Mouse (Mus musculus): ENCODE results near the gene Plekhh3. TPM values are rescaled to one million over a fixed set of nuclear protein-coding genes. Genes with fewer than 3 reads are reported as not detected.
A peak's percentile ranks its signal among the peaks of the same experiment; 100 is the strongest.

The Plekhh3 gene
- polyA plus RNA-seq, 1 experiment = 18.3 TPM

- Histone ChIP-seq H3K36me3 (ENCODE audit: control insufficient read depth, insufficient read depth) (peaks cover 47% of the 10 kb centered on the region), H3K4me3 (ENCODE audit: insufficient read depth, poor library complexity, severe bottlenecking) (no peak overlapping the region), H3K79me2 (ENCODE audit: control insufficient read depth, insufficient read depth) (peaks cover 91% of the 10 kb centered on the region), H3K27me3 (ENCODE audit: control insufficient read depth, insufficient read depth, insufficient read length) (no peaks in the 10 kb centered on the region), H3ac (ENCODE audit: control insufficient read depth, insufficient read length, low read depth) (peak overlapping the region; percentile 14), H3K79me3 (ENCODE audit: low read depth) (peaks cover 72% of the 10 kb centered on the region)
- TF ChIP-seq FOSL1 (IDR thresholded peaks at IDR 0.05; ENCODE audit: insufficient read depth, low read length, poor library complexity, severe bottlenecking) = no peak
- no peak for TF ChIP-seq USF1 (IDR thresholded peaks at IDR 0.05; ENCODE audit: low read depth)
- no peak for TF ChIP-seq CEBPB (IDR thresholded peaks at IDR 0.05; ENCODE audit: low read depth)
- no peak for TF ChIP-seq MYOG (IDR thresholded peaks at IDR 0.05; ENCODE audit: control insufficient read depth, extremely low read depth, insufficient read length)
- no peak for TF ChIP-seq MAX (IDR thresholded peaks at IDR 0.05)
- TF ChIP-seq CTCF (IDR thresholded peaks at IDR 0.05; ENCODE audit: control insufficient read depth, insufficient read depth, insufficient read length) = no peak
- TF ChIP-seq MYOD1 (IDR thresholded peaks at IDR 0.05; ENCODE audit: control insufficient read depth, insufficient read length, low read depth) = no peak
Observed at GRCm38 (mm10) chr11:101118105-101118504, 53.0 kb downstream of the Plekhh3 start.

DNA sequence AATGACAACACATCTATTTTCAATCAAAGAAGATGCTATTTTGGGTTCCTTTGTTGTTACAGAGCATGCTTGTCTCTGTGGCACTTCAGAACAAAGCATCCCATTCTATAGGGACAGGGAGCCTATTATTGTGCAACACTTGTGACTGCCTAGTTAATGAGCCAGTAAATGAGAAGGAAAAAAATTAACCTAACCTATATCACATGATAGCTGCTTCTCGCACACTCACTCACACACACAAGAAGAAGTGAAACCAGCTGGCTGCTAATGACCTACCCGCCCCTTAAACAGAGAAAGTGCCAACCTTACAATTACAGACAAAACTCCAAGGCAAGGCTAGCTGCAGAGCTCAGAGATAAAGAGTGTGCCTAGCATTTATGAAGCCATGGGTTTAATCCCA, 55.6 kb downstream of the Plekhh3 start:
- Histone ChIP-seq H3K27me3 (ENCODE audit: control insufficient read depth, insufficient read depth, insufficient read length) (no peaks in the 10 kb centered on the region), H3K79me2 (ENCODE audit: control insufficient read depth, insufficient read depth) (peaks cover 96% of the 10 kb centered on the region)
- TF ChIP-seq CEBPB (IDR thresholded peaks at IDR 0.05; ENCODE audit: low read depth) (peak; percentile 51), MAX (IDR thresholded peaks at IDR 0.05) (no peak)

More for the DNA sequence above, 55.6 kb downstream of the Plekhh3 start:
- no peak overlapping the region for H3K4me3 ChIP-seq (ENCODE audit: insufficient read depth, poor library complexity, severe bottlenecking)
- peaks cover 74% of the 10 kb centered on the region for H3K79me3 ChIP-seq (ENCODE audit: low read depth)
- H3ac ChIP-seq (ENCODE audit: control insufficient read depth, insufficient read length, low read depth) = no peak overlapping the region
- peaks cover 37% of the 10 kb centered on the region for H3K36me3 ChIP-seq (ENCODE audit: control insufficient read depth, insufficient read depth)

Small RNA genes within 50 kb of the gene (microRNA-seq; reads per million reads assigned to microRNA genes)
- gene Gm27626 (ENCODE audit: borderline microRNAs expressed) = not detected

Other genes with a start within 250 kb of the Plekhh3 start
- 36.1 TPM for gene Stat3, start 231.8 kb downstream of the Plekhh3 start, polyA plus RNA-seq (2012; fragmentation: generic; extraction: Trizol)
- 418 TPM for gene Cavin1, start 200.5 kb downstream of the Plekhh3 start, polyA plus RNA-seq (2012; fragmentation: generic; extraction: Trizol)
- gene Atp6v0a1, start 161.9 kb downstream of the Plekhh3 start, polyA plus RNA-seq (2012; fragmentation: generic; extraction: Trizol) = 22.8 TPM
- gene Naglu, start 101.3 kb downstream of the Plekhh3 start, polyA plus RNA-seq (2012; fragmentation: generic; extraction: Trizol) = 7.3 TPM
- gene Hsd17b1, start 92.9 kb downstream of the Plekhh3 start, polyA plus RNA-seq (2012; fragmentation: generic; extraction: Trizol) = not detected
- gene Coasy, start 88.8 kb downstream of the Plekhh3 start, polyA plus RNA-seq (2012; fragmentation: generic; extraction: Trizol) = 31.0 TPM
- gene Mlx, start 84.1 kb downstream of the Plekhh3 start, polyA plus RNA-seq (2012; fragmentation: generic; extraction: Trizol) = 39.7 TPM
- gene Psmc3ip, start 75.9 kb downstream of the Plekhh3 start, polyA plus RNA-seq (2012; fragmentation: generic; extraction: Trizol) = 24.0 TPM
- gene Retreg3, start 51.5 kb downstream of the Plekhh3 start, polyA plus RNA-seq (2012; fragmentation: generic; extraction: Trizol) = 25.7 TPM
- gene Tubg1, start 51.4 kb downstream of the Plekhh3 start, polyA plus RNA-seq (2012; fragmentation: generic; extraction: Trizol) = 115 TPM
- 0.13 TPM for gene Tubg2, start 15.4 kb downstream of the Plekhh3 start, polyA plus RNA-seq (2012; fragmentation: generic; extraction: Trizol)
- 0.28 TPM for gene Cntnap1, start 828 bp downstream of the Plekhh3 start, polyA plus RNA-seq (2012; fragmentation: generic; extraction: Trizol)
- gene Ccr10, start 4.1 kb upstream of the Plekhh3 start, polyA plus RNA-seq (2012; fragmentation: generic; extraction: Trizol) = 0.18 TPM
- 4.5 TPM for gene Ezh1, start 55.1 kb upstream of the Plekhh3 start, polyA plus RNA-seq (2012; fragmentation: generic; extraction: Trizol)
- 0.66 TPM for gene Ramp2, start 74.7 kb upstream of the Plekhh3 start, polyA plus RNA-seq (2012; fragmentation: generic; extraction: Trizol)
- gene Vps25, start 82.4 kb upstream of the Plekhh3 start, polyA plus RNA-seq (2012; fragmentation: generic; extraction: Trizol) = 116 TPM
- gene Wnk4, start 89.2 kb upstream of the Plekhh3 start, polyA plus RNA-seq (2012; fragmentation: generic; extraction: Trizol) = 0.49 TPM
- 0.05 TPM for gene Cntd1, start 107.7 kb upstream of the Plekhh3 start, polyA plus RNA-seq (2012; fragmentation: generic; extraction: Trizol)
- gene Coa3, start 107.8 kb upstream of the Plekhh3 start, polyA plus RNA-seq (2012; fragmentation: generic; extraction: Trizol) = 85.2 TPM
- 103 TPM for gene Becn1, start 130.9 kb upstream of the Plekhh3 start, polyA plus RNA-seq (2012; fragmentation: generic; extraction: Trizol)
- 89.9 TPM for gene Psme3, start 144.9 kb upstream of the Plekhh3 start, polyA plus RNA-seq (2012; fragmentation: generic; extraction: Trizol)
- gene Aoc2, start 153.7 kb upstream of the Plekhh3 start, polyA plus RNA-seq (2012; fragmentation: generic; extraction: Trizol) = 1.2 TPM
- 0.07 TPM for gene Aoc3, start 159.3 kb upstream of the Plekhh3 start, polyA plus RNA-seq (2012; fragmentation: generic; extraction: Trizol)
- not detected for gene G6pc, start 196.2 kb upstream of the Plekhh3 start, polyA plus RNA-seq (2012; fragmentation: generic; extraction: Trizol)
- gene Aarsd1, start 246.3 kb upstream of the Plekhh3 start, polyA plus RNA-seq (2012; fragmentation: generic; extraction: Trizol) = 50.6 TPM

Measured in C2C12 (cell line).